Comparison of ENCODE assay signal across 8 mouse cellular contexts in the genomic region with DNA sequence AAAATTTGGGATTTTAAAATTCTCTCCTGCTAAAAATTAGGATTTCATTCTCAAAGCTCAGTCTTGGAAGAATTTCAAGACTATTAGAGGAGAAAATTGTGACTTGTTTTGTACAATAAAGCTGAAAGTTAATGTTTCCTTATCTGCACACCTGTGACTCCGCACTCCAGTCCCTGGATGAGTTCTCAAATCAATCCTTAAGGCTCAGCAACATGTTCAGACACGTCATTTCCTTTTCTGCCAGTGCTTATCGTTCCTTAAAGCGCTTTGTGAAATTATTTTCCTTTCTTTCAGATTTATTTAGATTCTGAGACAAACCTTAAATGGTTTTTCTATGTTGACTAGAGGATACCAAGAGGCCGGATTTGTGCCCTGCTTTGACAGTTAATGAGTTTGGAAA. TPM values are rescaled to one million over a fixed set of nuclear protein-coding genes. Genes with fewer than 3 reads are reported as not detected.
A peak's percentile ranks its signal among the peaks of the same experiment; 100 is the strongest.
DNase-seq lines count a peak whose midpoint lies in the region; ATAC-seq lines count a peak whose summit lies in the region.

No protein-coding gene starts in this region.

- WGBS in neural tube, embryonic 11.5 days: 47% methylated on average over 5 of the region's 5 CpGs
- 26% methylated on average over 5 of the region's 5 CpGs for WGBS in liver, embryonic 12.5 days (ENCODE audit: insufficient replicate concordance)
- 24% methylated on average over 5 of the region's 5 CpGs for WGBS in stomach, embryonic 16.5 days

- no peaks in the 10 kb centered on the region for H3K9me3 ChIP-seq in erythroblast, embryonic 14.5 days (ENCODE audit: control insufficient read depth, low read length)
- H3K9me3 ChIP-seq in neural tube, embryonic 11.5 days (ENCODE audit: control insufficient read depth, low read length): no peaks in the 10 kb centered on the region
- no peaks in the 10 kb centered on the region for H3K9me3 ChIP-seq in liver, embryonic 12.5 days (replicated peaks)
- no peaks in the 10 kb centered on the region for H3K9me3 ChIP-seq in stomach, embryonic 16.5 days (replicated peaks; ENCODE audit: control insufficient read depth, low read length)

- H3K4me3 ChIP-seq in erythroblast, embryonic 14.5 days (replicated peaks): peak overlapping the region; percentile 78
- peak overlapping the region; percentile 81 for H3K4me3 ChIP-seq in neural tube, embryonic 11.5 days (ENCODE audit: low read depth, low read length)
- peak overlapping the region; percentile 74 for H3K4me3 ChIP-seq in liver, embryonic 12.5 days
- H3K4me3 ChIP-seq in stomach, embryonic 16.5 days (replicated peaks; ENCODE audit: low read length): peak overlapping the region; percentile 68

- H3K4me1 ChIP-seq in erythroblast, embryonic 14.5 days (ENCODE audit: control insufficient read depth): peaks cover 46% of the 10 kb centered on the region
- H3K4me1 ChIP-seq in neural tube, embryonic 11.5 days (ENCODE audit: control insufficient read depth, insufficient read depth, low read length): peaks cover 10% of the 10 kb centered on the region; the same call in 1 of the 2 replicates
- H3K4me1 ChIP-seq in liver, embryonic 12.5 days: peaks cover 39% of the 10 kb centered on the region
- H3K4me1 ChIP-seq in stomach, embryonic 16.5 days (ENCODE audit: control insufficient read depth, insufficient read depth, low read length): peaks cover 18% of the 10 kb centered on the region

- ATAC-seq in erythroblast, adult 5-6 weeks (replicated peaks; ENCODE audit: low FRiP score, poor library complexity, severe bottlenecking): no peak
- peak; percentile 8; the same call in 1 of the 2 replicates for ATAC-seq in neural tube, embryonic 11.5 days (ENCODE audit: insufficient read depth, low FRiP score, low TSS enrichment)
- no peak for ATAC-seq in liver, embryonic 12.5 days
- no peak for ATAC-seq in stomach, embryonic 16.5 days (ENCODE audit: insufficient read depth, low FRiP score)

- peaks cover 6% of the 10 kb centered on the region for H3K36me3 ChIP-seq in erythroblast, embryonic 14.5 days (ENCODE audit: control insufficient read depth)
- no peaks in the 10 kb centered on the region for H3K36me3 ChIP-seq in neural tube, embryonic 11.5 days (ENCODE audit: control insufficient read depth, insufficient read depth, low read length)
- peaks cover 4% of the 10 kb centered on the region for H3K36me3 ChIP-seq in liver, embryonic 12.5 days
- H3K36me3 ChIP-seq in stomach, embryonic 16.5 days (ENCODE audit: control insufficient read depth, insufficient read depth, low read length): no peaks in the 10 kb centered on the region

- no peak overlapping the region; the same call in 1 of the 2 replicates for H3K9ac ChIP-seq in neural tube, embryonic 11.5 days (ENCODE audit: low read length)
- H3K9ac ChIP-seq in liver, embryonic 12.5 days: peak overlapping the region; percentile 85
- H3K9ac ChIP-seq in stomach, embryonic 16.5 days (ENCODE audit: low read length): peak overlapping the region; percentile 67

- no peak for DNase-seq in neural tube, embryonic 11.5 days (ENCODE audit: low spot score)
- no peak for DNase-seq in neural tube, embryonic 10.5 days (ENCODE audit: extremely low spot score, low spot score)
- DNase-seq in gastrocnemius, postnatal 25 days: no peak
- DNase-seq in cerebellum, adult 11 months: no peak

- H3K4me2 ChIP-seq in neural tube, embryonic 11.5 days (ENCODE audit: low read depth): peak overlapping the region; percentile 96
- H3K4me2 ChIP-seq in liver, embryonic 12.5 days: peak overlapping the region; percentile 92
- peak overlapping the region; percentile 98 for H3K4me2 ChIP-seq in stomach, embryonic 16.5 days (ENCODE audit: low read depth, low read length)

- no peak overlapping the region for H3K27ac ChIP-seq in neural tube, embryonic 11.5 days (ENCODE audit: low read depth, low read length)
- H3K27ac ChIP-seq in liver, embryonic 12.5 days: peak overlapping the region; percentile 89
- H3K27ac ChIP-seq in stomach, embryonic 16.5 days (ENCODE audit: low read length): 0 out of 2 replicates have a peak overlapping the region, but pooled peaks have one; percentile 42

- H3K27me3 ChIP-seq in erythroblast, embryonic 14.5 days (ENCODE audit: control insufficient read depth): peaks cover 2% of the 10 kb centered on the region; the same call in 1 of the 2 replicates
- H3K27me3 ChIP-seq in neural tube, embryonic 11.5 days (ENCODE audit: control insufficient read depth, insufficient read depth, low read length): no peaks in the 10 kb centered on the region
- 0 out of 2 replicates have a peak, but pooled peaks cover 3% of the 10 kb centered on the region for H3K27me3 ChIP-seq in liver, embryonic 12.5 days (replicated peaks)
- no peaks in the 10 kb centered on the region for H3K27me3 ChIP-seq in stomach, embryonic 16.5 days (ENCODE audit: control insufficient read depth, insufficient read depth, low read length)

RNA-seq across cellular contexts. Expression of gene Mars2, which starts 0.5 kb away (rescaled TPM):
- polyA plus RNA-seq in erythroblast, embryonic 14.5 days (2012): 0.05 and 0.07 TPM in 2 replicates
- total RNA-seq in erythroblast, adult 5-6 weeks (2015; ENCODE audit: low replicate concordance): 2.1 and 2.3 TPM in 2 replicates
- total RNA-seq in erythroblast, adult 5-6 weeks (2017; ENCODE audit: low replicate concordance): 1.7 and 2.0 TPM in 2 replicates
- 2.6 and 3.6 TPM in 2 replicates for polyA plus RNA-seq in neural tube, embryonic 11.5 days (2014; fragmentation: Nextera tagmentation; extraction: Ambion mirVana)
- polyA plus RNA-seq in liver, embryonic 12.5 days (2016; fragmentation: Nextera tagmentation; extraction: Ambion mirVana): 4.2 TPM in 2 replicates
- 3.9 TPM in 2 replicates for polyA plus RNA-seq in stomach, embryonic 16.5 days (2015; fragmentation: Nextera tagmentation; extraction: Ambion mirVana)
- total RNA-seq in gastrocnemius, postnatal 25 days (2021): 1 to 10 TPM; 2.7 to 2.8 TPM

RNA-seq across cellular contexts. Expression of gene Rftn2, which starts 9.9 kb away (rescaled TPM):
- not detected in 2 replicates for polyA plus RNA-seq in erythroblast, embryonic 14.5 days (2012)
- not detected in 2 replicates for total RNA-seq in erythroblast, adult 5-6 weeks (2015; ENCODE audit: low replicate concordance)
- 0.17 TPM in 1 of 2 replicates, not detected in the other for total RNA-seq in erythroblast, adult 5-6 weeks (2017; ENCODE audit: low replicate concordance)
- 12.3 and 14.2 TPM in 2 replicates for polyA plus RNA-seq in neural tube, embryonic 11.5 days (2014; fragmentation: Nextera tagmentation; extraction: Ambion mirVana)
- polyA plus RNA-seq in liver, embryonic 12.5 days (2016; fragmentation: Nextera tagmentation; extraction: Ambion mirVana): 1.2 TPM in 2 replicates
- polyA plus RNA-seq in stomach, embryonic 16.5 days (2015; fragmentation: Nextera tagmentation; extraction: Ambion mirVana): 8.4 and 10.6 TPM in 2 replicates
- 1 to 10 TPM; 4.7 to 5.1 TPM for total RNA-seq in gastrocnemius, postnatal 25 days (2021)
